Comparison of ENCODE assay signal across 9 mouse cellular contexts in the genomic region with DNA sequence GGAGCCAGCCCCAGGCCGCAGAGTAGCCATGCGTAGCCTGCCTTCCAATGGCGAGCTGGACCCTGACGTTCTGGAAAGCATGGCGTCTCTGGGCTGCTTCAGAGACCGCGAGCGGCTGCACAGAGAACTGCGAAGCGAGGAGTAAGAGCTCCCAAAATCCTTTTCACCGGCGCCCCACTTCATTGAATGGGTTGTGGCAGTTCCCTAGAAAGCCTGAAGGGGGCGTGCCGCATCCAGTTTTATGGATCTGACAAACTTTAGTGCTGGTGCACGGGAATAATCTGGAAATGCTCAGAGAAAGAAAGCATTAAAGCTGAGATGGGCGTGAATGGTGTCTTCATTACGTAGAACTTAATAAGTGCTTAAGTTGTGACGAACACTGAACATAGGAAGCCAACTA. TPM values are rescaled to one million over a fixed set of nuclear protein-coding genes. Genes with fewer than 3 reads are reported as not detected.
DNase-seq lines count a peak whose midpoint lies in the region; ATAC-seq and TF ChIP-seq lines count a peak whose summit lies in the region.
"Had no signal": no experiment of that assay in that cellular context is flagged by ENCODE, and none has a peak within 500 bp of the region (broad histone marks: within the 10 kb centered on the region; RNA-seq: fewer than 3 reads in every experiment).

No protein-coding gene starts in this region.

- TF ChIP-seq POLR2A in bone marrow macrophage, adult 2 months (IDR thresholded peaks at IDR 0.05; ENCODE audit: borderline replicate concordance, low read depth, low read length) = no peak

- H3K4me2 ChIP-seq in forebrain, embryonic 14.5 days (ENCODE audit: low read length) = no peak overlapping the region
- H3K4me2 ChIP-seq in forebrain, embryonic 15.5 days (replicated peaks) = no peak overlapping the region
- no peak overlapping the region for H3K4me2 ChIP-seq in neural tube, embryonic 15.5 days
- no peak overlapping the region for H3K4me2 ChIP-seq in lung, postnatal 0 days (replicated peaks; ENCODE audit: low read depth, low read length)
- H3K4me2 ChIP-seq: neural tube, embryonic 13.5 days had no signal

- no peaks in the 10 kb centered on the region for H3K9me3 ChIP-seq in forebrain, embryonic 14.5 days (replicated peaks; ENCODE audit: control insufficient read depth, low read length)
- no peaks in the 10 kb centered on the region for H3K9me3 ChIP-seq in forebrain, embryonic 15.5 days
- H3K9me3 ChIP-seq in neural tube, embryonic 15.5 days (replicated peaks) = no peaks in the 10 kb centered on the region
- no peaks in the 10 kb centered on the region for H3K9me3 ChIP-seq in lung, postnatal 0 days (ENCODE audit: low read length)
- H3K9me3 ChIP-seq: neural tube, embryonic 13.5 days had no signal

- H3K36me3 ChIP-seq in forebrain, embryonic 14.5 days (ENCODE audit: control insufficient read depth, insufficient read depth, low read length) = peaks cover 95% of the 10 kb centered on the region
- H3K36me3 ChIP-seq in forebrain, embryonic 15.5 days = peaks cover 75% of the 10 kb centered on the region
- peaks cover 84% of the 10 kb centered on the region for H3K36me3 ChIP-seq in neural tube, embryonic 15.5 days
- H3K36me3 ChIP-seq in lung, postnatal 0 days (ENCODE audit: insufficient read depth, low read length) = no peaks in the 10 kb centered on the region

- H3K27ac ChIP-seq in forebrain, embryonic 14.5 days (ENCODE audit: low read depth, low read length) = no peak overlapping the region
- no peak overlapping the region for H3K27ac ChIP-seq in forebrain, embryonic 15.5 days (replicated peaks)
- H3K27ac ChIP-seq in neural tube, embryonic 15.5 days (replicated peaks) = no peak overlapping the region
- H3K27ac ChIP-seq in bone marrow macrophage, adult 2 months (ENCODE audit: insufficient read depth, low read depth, low read length) = no peak overlapping the region
- no peak overlapping the region for H3K27ac ChIP-seq in lung, postnatal 0 days (ENCODE audit: low read length)
- H3K27ac ChIP-seq: neural tube, embryonic 13.5 days had no signal

- H3K27me3 ChIP-seq in forebrain, embryonic 14.5 days (replicated peaks; ENCODE audit: control insufficient read depth, insufficient read depth, low read length) = no peaks in the 10 kb centered on the region
- H3K27me3 ChIP-seq in forebrain, embryonic 15.5 days = no peaks in the 10 kb centered on the region
- no peaks in the 10 kb centered on the region for H3K27me3 ChIP-seq in neural tube, embryonic 15.5 days (replicated peaks)
- H3K27me3 ChIP-seq in lung, postnatal 0 days (replicated peaks; ENCODE audit: insufficient read depth, low read length) = no peaks in the 10 kb centered on the region
- H3K27me3 ChIP-seq: neural tube, embryonic 13.5 days had no signal

- H3K4me1 ChIP-seq in forebrain, embryonic 14.5 days (ENCODE audit: control insufficient read depth, insufficient read depth, low read length) = no peaks in the 10 kb centered on the region
- H3K4me1 ChIP-seq in forebrain, embryonic 15.5 days = peaks cover 9% of the 10 kb centered on the region
- peaks cover 4% of the 10 kb centered on the region; the same call in 1 of the 2 replicates for H3K4me1 ChIP-seq in neural tube, embryonic 15.5 days
- H3K4me1 ChIP-seq in bone marrow macrophage, adult 2 months (ENCODE audit: control insufficient read depth, insufficient read depth, low read length) = no peaks in the 10 kb centered on the region
- H3K4me1 ChIP-seq in lung, postnatal 0 days (ENCODE audit: insufficient read depth, low read depth, low read length) = no peaks in the 10 kb centered on the region

- no peak overlapping the region for H3K4me3 ChIP-seq in forebrain, embryonic 14.5 days (ENCODE audit: low read depth, low read length)
- no peak overlapping the region for H3K4me3 ChIP-seq in forebrain, embryonic 15.5 days
- no peak overlapping the region for H3K4me3 ChIP-seq in neural tube, embryonic 15.5 days (replicated peaks)
- no peak overlapping the region for H3K4me3 ChIP-seq in bone marrow macrophage, adult 2 months (ENCODE audit: insufficient read depth, low read length)
- no peak overlapping the region for H3K4me3 ChIP-seq in lung, postnatal 0 days (ENCODE audit: low read depth, low read length)
- H3K4me3 ChIP-seq: neural tube, embryonic 13.5 days had no signal

- peak; percentile 48 for DNase-seq in forebrain, embryonic 14.5 days (ENCODE audit: low spot score)
- DNase-seq in neural tube, embryonic 10.5 days (ENCODE audit: extremely low spot score, low spot score) = peak; percentile 35
- peak; percentile 50 for DNase-seq in heart, postnatal 4 days
- DNase-seq in lung, postnatal 0 days (ENCODE audit: low spot score) = peak; percentile 39
- DNase-seq in testis, postnatal 10 days (ENCODE audit: low spot score) = peak; percentile 79

- WGBS in forebrain, embryonic 14.5 days = 35% methylated on average over 18 of the region's 18 CpGs
- WGBS in forebrain, embryonic 15.5 days = 27% methylated on average over 18 of the region's 18 CpGs
- 42% methylated on average over 18 of the region's 18 CpGs for WGBS in neural tube, embryonic 15.5 days
- WGBS in lung, postnatal 0 days = 44% methylated on average over 18 of the region's 18 CpGs

- 0 out of 2 replicates have a peak, but pooled peaks have one; percentile 7 for ATAC-seq in forebrain, embryonic 14.5 days
- no peak for ATAC-seq in forebrain, embryonic 15.5 days (replicated peaks)
- no peak for ATAC-seq in neural tube, embryonic 15.5 days (ENCODE audit: low FRiP score)
- no peak for ATAC-seq in lung, postnatal 0 days

- no peak for TF ChIP-seq EP300 in lung, postnatal 0 days (IDR thresholded peaks at IDR 0.05)

- peak overlapping the region; percentile 25; the same call in 1 of the 2 replicates for H3K9ac ChIP-seq in forebrain, embryonic 14.5 days (ENCODE audit: low read length)
- H3K9ac ChIP-seq in forebrain, embryonic 15.5 days (replicated peaks) = no peak overlapping the region
- H3K9ac ChIP-seq in neural tube, embryonic 15.5 days (replicated peaks) = no peak overlapping the region
- no peak overlapping the region for H3K9ac ChIP-seq in lung, postnatal 0 days (replicated peaks; ENCODE audit: low read depth)
- H3K9ac ChIP-seq: neural tube, embryonic 13.5 days had no signal

- TF ChIP-seq CTCF in bone marrow macrophage, adult 2 months (IDR thresholded peaks at IDR 0.05; ENCODE audit: low read depth, low read length) = peak; percentile 73; the same call in 1 of the 2 replicates
- peak; percentile 75 for TF ChIP-seq CTCF in lung, postnatal 0 days (IDR thresholded peaks at IDR 0.05)

RNA-seq across cellular contexts. Expression of a gene that starts 14.7 kb away (rescaled TPM):
- polyA plus RNA-seq in forebrain, embryonic 14.5 days (2014; fragmentation: Nextera tagmentation; extraction: Ambion mirVana) = 7.9 and 8.0 TPM in 2 replicates
- 6.7 and 7.9 TPM in 2 replicates for polyA plus RNA-seq in forebrain, embryonic 15.5 days (2015; fragmentation: Nextera tagmentation; extraction: Ambion mirVana)
- 6.5 and 6.8 TPM in 2 replicates for polyA plus RNA-seq in neural tube, embryonic 15.5 days (2015; fragmentation: Nextera tagmentation; extraction: Ambion mirVana)
- polyA plus RNA-seq in bone marrow macrophage, adult 2 months (2012; ENCODE audit: insufficient read depth, insufficient read length, missing spikeins) = 0.64 TPM in 1 of 2 replicates, not detected in the other
- total RNA-seq in heart, postnatal 4 days (2021) = 1 to 10 TPM; 4.1 to 5.9 TPM
- polyA plus RNA-seq in lung, postnatal 0 days (2015; fragmentation: Nextera tagmentation; extraction: Ambion mirVana) = 0.31 and 0.45 TPM in 2 replicates

RNA-seq across cellular contexts. Expression of a gene that starts 20.0 kb away (rescaled TPM):
- polyA plus RNA-seq in forebrain, embryonic 14.5 days (2014; fragmentation: Nextera tagmentation; extraction: Ambion mirVana) = 0.12 TPM in 1 of 2 replicates, not detected in the other
- 0.08 and 0.24 TPM in 2 replicates for polyA plus RNA-seq in forebrain, embryonic 15.5 days (2015; fragmentation: Nextera tagmentation; extraction: Ambion mirVana)
- polyA plus RNA-seq in neural tube, embryonic 15.5 days (2015; fragmentation: Nextera tagmentation; extraction: Ambion mirVana) = 0.13 and 0.14 TPM in 2 replicates
- 33.6 and 36.4 TPM in 2 replicates for polyA plus RNA-seq in bone marrow macrophage, adult 2 months (2012; ENCODE audit: insufficient read depth, insufficient read length, missing spikeins)
- under 1 TPM in 1 of 2 experiments, not detected in 1; 0.12 TPM for total RNA-seq in heart, postnatal 4 days (2021)
- 0.25 and 0.35 TPM in 2 replicates for polyA plus RNA-seq in lung, postnatal 0 days (2015; fragmentation: Nextera tagmentation; extraction: Ambion mirVana)

RNA-seq across cellular contexts. Expression of a gene that starts 20.2 kb away (rescaled TPM):
- 141 and 156 TPM in 2 replicates for polyA plus RNA-seq in forebrain, embryonic 14.5 days (2014; fragmentation: Nextera tagmentation; extraction: Ambion mirVana)
- 142 and 146 TPM in 2 replicates for polyA plus RNA-seq in forebrain, embryonic 15.5 days (2015; fragmentation: Nextera tagmentation; extraction: Ambion mirVana)
- polyA plus RNA-seq in neural tube, embryonic 15.5 days (2015; fragmentation: Nextera tagmentation; extraction: Ambion mirVana) = 156 and 173 TPM in 2 replicates
- 24.7 and 26.7 TPM in 2 replicates for polyA plus RNA-seq in bone marrow macrophage, adult 2 months (2012; ENCODE audit: insufficient read depth, insufficient read length, missing spikeins)
- 10 to 100 TPM; 51.5 to 54.7 TPM for total RNA-seq in heart, postnatal 4 days (2021)
- polyA plus RNA-seq in lung, postnatal 0 days (2015; fragmentation: Nextera tagmentation; extraction: Ambion mirVana) = 49.7 and 54.4 TPM in 2 replicates

RNA-seq across cellular contexts. Expression of a gene that starts 34.8 kb away (rescaled TPM):
- 54.6 and 57.1 TPM in 2 replicates for polyA plus RNA-seq in forebrain, embryonic 14.5 days (2014; fragmentation: Nextera tagmentation; extraction: Ambion mirVana)
- polyA plus RNA-seq in forebrain, embryonic 15.5 days (2015; fragmentation: Nextera tagmentation; extraction: Ambion mirVana) = 64.3 and 70.6 TPM in 2 replicates
- 56.9 and 58.2 TPM in 2 replicates for polyA plus RNA-seq in neural tube, embryonic 15.5 days (2015; fragmentation: Nextera tagmentation; extraction: Ambion mirVana)
- 109 and 120 TPM in 2 replicates for polyA plus RNA-seq in bone marrow macrophage, adult 2 months (2012; ENCODE audit: insufficient read depth, insufficient read length, missing spikeins)
- total RNA-seq in heart, postnatal 4 days (2021) = 10 to 100 TPM; 41.6 to 43.5 TPM
- polyA plus RNA-seq in lung, postnatal 0 days (2015; fragmentation: Nextera tagmentation; extraction: Ambion mirVana) = 31.9 and 34.4 TPM in 2 replicates

RNA-seq across cellular contexts. Expression of a gene that starts 46.3 kb away (rescaled TPM):
- 4.4 and 5.3 TPM in 2 replicates for polyA plus RNA-seq in forebrain, embryonic 14.5 days (2014; fragmentation: Nextera tagmentation; extraction: Ambion mirVana)
- 9.2 and 9.3 TPM in 2 replicates for polyA plus RNA-seq in forebrain, embryonic 15.5 days (2015; fragmentation: Nextera tagmentation; extraction: Ambion mirVana)
- polyA plus RNA-seq in neural tube, embryonic 15.5 days (2015; fragmentation: Nextera tagmentation; extraction: Ambion mirVana) = 8.3 and 8.9 TPM in 2 replicates
- 84.8 and 90.0 TPM in 2 replicates for polyA plus RNA-seq in bone marrow macrophage, adult 2 months (2012; ENCODE audit: insufficient read depth, insufficient read length, missing spikeins)
- total RNA-seq in heart, postnatal 4 days (2021) = 10 to 100 TPM; 79.1 to 81.3 TPM
- polyA plus RNA-seq in lung, postnatal 0 days (2015; fragmentation: Nextera tagmentation; extraction: Ambion mirVana) = 6.8 and 7.5 TPM in 2 replicates

Comparison
In these comparisons a context has a peak if more than half of its experiments do, and no peak if none do; other contexts are left out.
1. RNA of a gene that starts 20.0 kb away (polyA plus RNA-seq): 33.6 to 36.4 TPM in bone marrow macrophage, adult 2 months; 0.25 to 0.35 TPM in lung, postnatal 0 days, 0.13 to 0.14 TPM in neural tube, embryonic 15.5 days, 0.08 to 0.24 TPM in forebrain, embryonic 15.5 days and 0.12 TPM in forebrain, embryonic 14.5 days; every median in the first group is over 10 times any median in the second.
2. Peak in every context shown above with its lines, with median percentiles within 50 percentile points of each other: DNase-seq.